Mouse (Mus musculus) ZHBTc4 (cell line): ENCODE data around the gene Ankib1.

Experiments used
- DNase-seq: peaks from one replicate; pipeline ENCODE4 v3.0.0-alpha.2; 2011; ENCODE audit warnings: low read depth, low spot score

Ankib1 gene

DNA sequence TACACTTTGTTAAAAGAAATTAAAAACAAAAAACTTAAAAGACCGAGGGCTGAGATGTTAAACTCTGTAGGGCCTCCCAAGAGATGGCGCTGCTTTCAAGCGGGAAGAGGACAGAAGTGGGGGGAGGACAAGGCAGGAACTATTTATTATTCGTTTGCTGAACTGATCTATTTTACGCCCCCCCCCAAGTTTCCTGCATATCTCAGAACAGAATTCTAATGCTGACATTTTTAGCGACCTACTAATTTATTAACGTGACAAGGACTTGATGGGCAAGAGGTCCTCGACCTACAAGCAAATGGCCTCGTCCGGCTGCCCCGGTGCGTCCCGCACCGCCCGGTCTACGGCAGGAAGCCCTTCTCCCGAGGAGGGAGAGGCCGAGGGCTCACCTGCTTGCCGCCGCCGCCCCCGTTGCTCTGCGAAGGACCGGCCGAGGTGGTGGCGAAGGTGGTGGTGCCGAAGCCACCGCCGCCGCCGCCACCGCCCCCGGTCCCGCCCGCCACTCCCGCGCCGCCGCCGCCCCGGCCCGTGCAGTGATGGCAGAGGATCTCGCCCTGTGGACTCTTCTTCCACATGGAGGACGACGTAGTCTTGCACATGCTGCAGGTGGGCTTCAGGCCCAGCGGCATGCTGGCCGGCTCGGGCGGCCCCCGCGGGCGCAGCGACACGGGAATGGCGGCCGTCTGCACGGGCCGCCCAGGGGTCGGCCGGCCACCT is 155.6 kb downstream of the Ankib1 start:
- DNase-seq, result peak; percentile 54

GRCm38 (mm10) chr5:3646539-3646938 is 156.2 kb downstream of the Ankib1 start:
- DNase-seq, result no peak

DNA sequence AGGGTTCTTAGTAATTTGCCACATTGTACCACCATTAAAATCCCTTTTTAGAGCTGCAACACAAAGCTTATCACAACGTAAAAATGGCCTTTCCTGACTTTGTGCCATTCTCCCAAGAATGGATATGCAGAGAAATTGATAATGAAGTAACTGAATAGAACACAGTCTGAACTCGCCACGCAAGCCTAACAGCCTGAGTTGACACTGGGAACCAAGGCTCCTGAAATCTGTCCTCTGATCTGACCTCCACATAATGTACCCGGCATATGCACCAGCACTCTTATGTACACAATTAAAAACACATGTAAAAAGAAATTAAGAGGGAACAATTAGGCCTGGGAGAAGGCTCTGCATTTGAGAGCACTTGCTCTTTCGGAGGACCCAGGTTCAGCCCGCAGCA is 157.4 kb downstream of the Ankib1 start:
- DNase-seq, result no peak

- DNase-seq, result no peak
These were observed 158.1 kb downstream of the Ankib1 start for GRCm38 (mm10) chr5:3644621-3645020.
